Mouse (Mus musculus) liver, embryonic 14.5 days (tissue): Measurements from ENCODE around the gene Baz1b. TPM values are rescaled to one million over a fixed set of nuclear protein-coding genes. Genes with fewer than 3 reads are reported as not detected.

Source experiments
- ATAC-seq: fragments of 200-750 bp; cut with Nextera tagmentation; 2 replicates; pipeline ENCODE4 v1.8.0; 2017; ENCODE audit warnings: moderate number of reproducible peaks, mild to moderate bottlenecking, moderate library complexity; ENCODE audit not compliant: insufficient read depth
- DNase-seq, 3 experiments: peaks; one replicate each; pipeline ENCODE4 v3.0.0-alpha.2; 2012 to 2013; ENCODE audit warnings: low read depth in 3 of 3, low spot score in 3 of 3
- H3K27ac ChIP-seq: fragments of 300-500 bp; sonication (generic); 2 replicates; pipeline ENCODE4 v1.5.1; 2014; ENCODE audit warnings: moderate library complexity, mild to moderate bottlenecking, control low read depth, inconsistent platforms
- H3K27me3 ChIP-seq: fragments of 300-500 bp; sonication (generic); 2 replicates; pipeline ENCODE4 v1.6.1; 2014; ENCODE audit warnings: mild to moderate bottlenecking, low read length, moderate library complexity; ENCODE audit not compliant: control insufficient read depth, insufficient read depth
- H3K36me3 ChIP-seq: fragments of 300-500 bp; sonication (generic); replicated peaks from 2 replicates; pipeline ENCODE4 v1.6.1; 2014; ENCODE audit warnings: low read depth; ENCODE audit not compliant: control insufficient read depth, insufficient read depth
- H3K4me1 ChIP-seq, 2 experiments: fragments of 200-500 bp in 1 of 2; fragments of 300-500 bp in 1 of 2; sonication (generic) in 1 of 2; replicated peaks; 2 replicates each; pipeline ENCODE4 v1.6.1; 2012 to 2014; ENCODE audit warnings: antibody characterized with exemption in 1 of 2, inconsistent platforms in 1 of 2, low read length in 1 of 2; ENCODE audit not compliant: control insufficient read depth in 2 of 2, insufficient read depth in 2 of 2
- H3K4me2 ChIP-seq: fragments of 300-500 bp; sonication (generic); 2 replicates; pipeline ENCODE4 v1.6.1; 2014; ENCODE audit warnings: low read depth, mild to moderate bottlenecking, control low read depth, moderate library complexity
- H3K4me3 ChIP-seq, 2 experiments: fragments of 200-500 bp in 1 of 2; fragments of 300-500 bp in 1 of 2; sonication (generic) in 1 of 2; 2 replicates each; pipeline ENCODE4 v1.5.1; 2012 to 2014; ENCODE audit warnings: low read depth in 2 of 2, low read length in 2 of 2, mild to moderate bottlenecking in 2 of 2, control low read depth in 1 of 2, inconsistent platforms in 1 of 2, moderate library complexity in 1 of 2; ENCODE audit not compliant: insufficient read depth in 1 of 2
- H3K9ac ChIP-seq: fragments of 300-500 bp; sonication (generic); replicated peaks from 2 replicates; pipeline ENCODE4 v1.6.1; 2014; ENCODE audit warnings: mild to moderate bottlenecking, control low read depth, moderate library complexity
- H3K9me3 ChIP-seq: fragments of 300-500 bp; sonication (generic); 2 replicates; pipeline ENCODE4 v1.6.1; 2016; ENCODE audit warnings: low read length, mixed read lengths; ENCODE audit not compliant: control insufficient read depth
- CTCF ChIP-seq: IDR thresholded peaks from 2 replicates; pipeline ENCODE4 v1.5.1; 2016; ENCODE audit warnings: antibody characterized with exemption, low read depth, control low read depth
- EP300 ChIP-seq: IDR thresholded peaks from 2 replicates; pipeline ENCODE4 v1.6.1; 2016; ENCODE audit warnings: antibody characterized with exemption, low read depth
- whole genome bisulfite sequencing: fragments of 180-500 bp; shearing (Covaris S2); extraction: QIAGEN DNeasy Blood & Tissue Kit; methylation state at CpG from one replicate; pipeline ENCODE4 v1.1.7; 2014; ENCODE audit not compliant: insufficient replicate concordance; 5-methylcytosine and 5-hydroxymethylcytosine counted together
- polyA plus RNA-seq, 2 experiments: library from polyadenylated mRNA; depleted of rRNA in 1 of 2; stranded (reverse) in 1 of 2; unstranded in 1 of 2; fragments of >200 nt; fragmentation: Nextera tagmentation in 1 of 2; extraction: Ambion mirVana in 1 of 2; gene quantifications; 2 replicates each; pipeline versions ENCODE4 v1.2.1 to v1.2.3; 2012 to 2014

Gene Baz1b
- polyA plus RNA-seq, 2 experiments = 18.2 to 20.7 TPM

DNA sequence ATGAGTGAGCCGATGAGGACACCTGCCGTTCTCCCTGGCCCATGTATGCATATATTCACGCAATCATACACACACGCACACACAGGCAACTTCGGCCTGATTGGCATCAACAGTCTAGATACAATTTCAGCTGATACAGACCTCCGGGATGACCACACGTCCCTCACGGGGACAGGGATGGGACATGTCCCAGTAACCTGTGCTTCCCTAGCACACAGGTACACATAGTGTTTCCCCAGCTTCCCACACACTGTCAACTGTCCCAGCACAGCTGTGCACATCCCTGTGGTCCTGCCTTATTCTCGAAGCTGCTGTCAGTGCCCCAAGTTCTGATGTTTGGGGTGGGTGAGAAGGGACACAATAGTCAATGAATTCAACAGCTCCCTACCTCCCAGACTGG, 60.3 kb downstream of the Baz1b start:
- Histone ChIP-seq H3K9me3 (no peaks in the 10 kb centered on the region), H3K9ac (no peak overlapping the region), H3K4me1 (no peaks in the 10 kb centered on the region; a peak in 1 of 4 replicates), H3K27me3 (peaks cover 24% of the 10 kb centered on the region), H3K4me2 (no peak overlapping the region), H3K36me3 (peaks cover 43% of the 10 kb centered on the region), H3K4me3 (no peak overlapping the region), H3K27ac (no peak overlapping the region)
- TF ChIP-seq EP300 (no peak), CTCF (no peak)
- WGBS = 66% methylated on average over 9 of the region's 9 CpGs
- no peak for DNase-seq
- ATAC-seq = no peak

DNA sequence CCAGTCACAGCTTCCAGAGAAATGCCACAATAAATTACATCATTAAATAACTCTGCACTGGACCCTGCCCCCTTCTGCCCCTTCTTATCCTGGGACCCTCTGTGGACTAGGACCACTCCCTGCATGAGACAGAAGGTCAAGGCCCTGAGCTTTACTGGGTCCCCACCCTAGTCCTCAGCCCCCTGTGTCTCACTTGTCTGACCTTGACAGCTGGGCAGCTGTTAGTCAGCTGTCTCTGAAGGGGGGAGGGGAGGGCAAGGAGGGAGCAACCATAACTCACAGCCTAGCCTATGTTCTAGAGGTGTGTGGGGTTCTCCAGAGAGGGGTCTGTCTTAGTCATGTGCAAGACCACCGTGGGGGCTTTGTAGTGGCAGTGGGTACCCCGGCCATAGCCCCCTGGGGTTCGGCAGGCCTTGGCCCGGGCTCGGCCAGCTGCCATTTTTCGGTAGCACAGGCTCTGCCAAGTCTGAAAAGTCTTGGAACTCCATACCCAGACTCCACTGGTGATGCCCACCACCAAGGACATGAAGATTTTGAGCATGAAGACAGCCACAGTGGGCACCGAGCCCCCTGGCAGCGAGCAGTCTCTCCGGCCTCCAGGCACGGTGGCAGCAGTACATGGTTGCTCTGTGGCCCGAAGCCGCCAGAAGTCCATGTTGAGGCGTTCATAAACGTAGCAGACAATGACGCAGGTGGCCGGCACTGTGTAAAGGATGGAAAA, 62.1 kb downstream of the Baz1b start:
- H3K9ac ChIP-seq = no peak overlapping the region
- peaks cover 24% of the 10 kb centered on the region for H3K27me3 ChIP-seq
- DNase-seq (no peak), ATAC-seq (no peak)
- peaks cover 26% of the 10 kb centered on the region for H3K36me3 ChIP-seq
- no peak overlapping the region for H3K4me2 ChIP-seq
- H3K27ac ChIP-seq = no peak overlapping the region
- WGBS = 78% methylated on average over 16 of the region's 16 CpGs
- no peaks in the 10 kb centered on the region; a peak in 1 of 4 replicates for H3K4me1 ChIP-seq
- TF ChIP-seq CTCF = no peak
- no peak for TF ChIP-seq EP300
- no peaks in the 10 kb centered on the region for H3K9me3 ChIP-seq
- no peak overlapping the region for H3K4me3 ChIP-seq

DNA sequence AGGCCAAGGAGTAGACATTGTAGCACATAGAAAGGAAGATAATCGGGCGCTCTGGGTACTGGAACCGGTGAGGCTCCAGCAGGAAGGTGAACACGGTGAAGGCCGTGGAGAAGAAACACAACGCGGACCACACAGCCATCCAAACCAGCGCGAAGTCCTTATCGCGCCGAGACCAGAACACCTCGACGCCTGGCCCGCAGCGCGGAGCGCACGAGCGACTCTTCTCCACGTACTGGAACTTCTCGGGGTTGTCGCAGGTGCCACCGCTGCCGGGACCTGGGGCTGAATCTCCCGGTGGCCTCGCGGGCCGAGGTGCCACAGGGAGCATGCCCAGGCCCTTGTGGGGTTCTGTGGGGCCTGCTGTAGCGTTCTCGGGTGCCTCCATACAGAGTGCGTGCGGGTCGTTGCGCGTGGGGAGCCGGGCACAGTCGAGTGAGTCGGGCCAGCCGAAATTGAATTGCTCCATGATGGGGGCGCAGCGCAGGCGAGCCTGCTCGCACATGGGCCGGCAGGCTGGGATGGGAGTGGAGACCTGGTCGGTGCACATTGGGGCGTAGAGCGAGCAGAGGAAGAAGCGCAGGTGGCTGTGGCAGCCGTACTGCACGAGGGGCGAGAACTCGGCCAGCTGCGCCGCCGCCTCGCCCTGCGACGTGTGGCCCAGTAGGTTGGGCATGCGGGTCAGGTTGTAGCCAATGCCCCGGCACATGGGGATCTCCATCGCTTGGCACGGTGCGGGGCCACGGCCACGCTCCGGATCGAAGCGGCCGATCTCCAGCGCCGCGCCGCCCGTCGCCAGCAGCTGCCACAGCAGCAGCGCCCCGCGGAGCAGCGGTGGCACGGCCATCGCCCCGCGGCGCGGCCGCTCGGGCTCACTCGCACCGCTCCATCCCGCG, 63.4 kb downstream of the Baz1b start:
- no peak for TF ChIP-seq EP300
- TF ChIP-seq CTCF = no peak
- WGBS = 2% methylated on average over 92 of the region's 92 CpGs
- no peaks in the 10 kb centered on the region for H3K9me3 ChIP-seq
- no peaks in the 10 kb centered on the region; a peak in 1 of 4 replicates for H3K4me1 ChIP-seq
- H3K4me3 ChIP-seq = peak overlapping the region; percentile 43 to 50
- no peak overlapping the region for H3K9ac ChIP-seq
- peak overlapping the region; percentile 65 for H3K4me2 ChIP-seq
- H3K27me3 ChIP-seq = peaks cover 24% of the 10 kb centered on the region
- no peak overlapping the region for H3K27ac ChIP-seq
- peak; percentile 64 for ATAC-seq
- no peak for DNase-seq
- H3K36me3 ChIP-seq = peaks cover 13% of the 10 kb centered on the region

- Histone ChIP-seq H3K9me3 (no peaks in the 10 kb centered on the region), H3K36me3 (peaks cover 7% of the 10 kb centered on the region), H3K4me2 (peak within 1 kb of the TSS; percentile 65), H3K9ac (no peak within 1 kb of the TSS), H3K4me1 (no peaks in the 10 kb centered on the region; a peak in 1 of 4 replicates), H3K4me3 (peak within 1 kb of the TSS; percentile 43 to 50), H3K27ac (no peak within 1 kb of the TSS), H3K27me3 (peaks cover 24% of the 10 kb centered on the region)
- DNase-seq (peak; percentile 29 to 59 (median 43)), ATAC-seq (peak; percentile 82)
- under 1% methylated on average over 51 of the region's 51 CpGs for WGBS
- TF ChIP-seq CTCF (no peak), EP300 (no peak)
These were observed 64.0 kb downstream of the Baz1b start, which contains the start of gene Fzd9 for GRCm38 (mm10) chr5:135251079-135251454. TSS of gene Fzd9 (minus strand) at chr5:135251230.

DNA sequence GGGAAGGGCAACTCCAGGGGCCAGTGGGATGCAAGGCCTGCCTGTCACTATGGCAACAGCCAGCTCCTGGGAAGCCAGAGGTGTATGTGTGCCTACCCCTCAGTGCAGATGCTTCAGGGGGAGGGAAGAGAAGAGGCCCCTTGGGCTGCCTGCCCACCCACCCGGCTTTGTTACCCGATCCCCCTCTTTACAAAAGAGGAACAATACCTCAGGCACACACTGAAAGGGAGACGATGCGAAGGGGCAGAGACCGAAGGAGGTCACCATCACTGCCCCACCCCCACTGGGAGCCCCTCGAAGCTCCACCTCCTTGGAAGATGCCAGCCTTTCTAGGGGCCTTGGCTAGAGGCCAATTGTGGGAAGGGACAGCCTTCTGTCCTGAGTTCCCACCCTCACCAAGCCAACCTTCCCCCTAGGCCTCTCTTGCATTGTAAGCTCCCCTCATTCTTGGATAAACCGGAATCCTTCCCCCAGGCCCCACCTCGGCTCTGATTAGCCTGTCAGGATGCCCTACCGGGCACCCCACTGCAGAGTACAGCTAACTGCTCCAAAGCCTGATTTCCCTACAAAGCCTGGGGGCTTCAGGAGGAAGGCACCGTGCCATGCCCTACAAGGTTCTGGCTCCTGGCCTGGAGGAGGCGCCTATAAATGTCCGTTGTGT, 66.8 kb downstream of the Baz1b start:
- no peak overlapping the region for H3K4me3 ChIP-seq
- H3K4me2 ChIP-seq = no peak overlapping the region
- no peak for TF ChIP-seq EP300
- H3K27ac ChIP-seq = no peak overlapping the region
- H3K4me1 ChIP-seq = no peaks in the 10 kb centered on the region; a peak in 1 of 4 replicates
- H3K27me3 ChIP-seq = peaks cover 24% of the 10 kb centered on the region
- DNase-seq (no peak), ATAC-seq (no peak)
- no peak overlapping the region for H3K9ac ChIP-seq
- H3K36me3 ChIP-seq = no peaks in the 10 kb centered on the region
- no peaks in the 10 kb centered on the region for H3K9me3 ChIP-seq
- WGBS = 29% methylated on average over 12 of the region's 12 CpGs
